Mouse (Mus musculus) E14TG2a.4 (cell line): ENCODE data around the gene Stx6.

Source experiments
- CTCF ChIP-seq: conservative IDR thresholded peaks from 2 replicates; pipeline ENCODE4 v1.5.1; 2014; ENCODE audit warnings: low read length
- POU5F1 ChIP-seq: IDR thresholded peaks from 2 replicates; pipeline ENCODE4 v1.6.1; 2014; ENCODE audit warnings: low read length, borderline replicate concordance

DNA sequence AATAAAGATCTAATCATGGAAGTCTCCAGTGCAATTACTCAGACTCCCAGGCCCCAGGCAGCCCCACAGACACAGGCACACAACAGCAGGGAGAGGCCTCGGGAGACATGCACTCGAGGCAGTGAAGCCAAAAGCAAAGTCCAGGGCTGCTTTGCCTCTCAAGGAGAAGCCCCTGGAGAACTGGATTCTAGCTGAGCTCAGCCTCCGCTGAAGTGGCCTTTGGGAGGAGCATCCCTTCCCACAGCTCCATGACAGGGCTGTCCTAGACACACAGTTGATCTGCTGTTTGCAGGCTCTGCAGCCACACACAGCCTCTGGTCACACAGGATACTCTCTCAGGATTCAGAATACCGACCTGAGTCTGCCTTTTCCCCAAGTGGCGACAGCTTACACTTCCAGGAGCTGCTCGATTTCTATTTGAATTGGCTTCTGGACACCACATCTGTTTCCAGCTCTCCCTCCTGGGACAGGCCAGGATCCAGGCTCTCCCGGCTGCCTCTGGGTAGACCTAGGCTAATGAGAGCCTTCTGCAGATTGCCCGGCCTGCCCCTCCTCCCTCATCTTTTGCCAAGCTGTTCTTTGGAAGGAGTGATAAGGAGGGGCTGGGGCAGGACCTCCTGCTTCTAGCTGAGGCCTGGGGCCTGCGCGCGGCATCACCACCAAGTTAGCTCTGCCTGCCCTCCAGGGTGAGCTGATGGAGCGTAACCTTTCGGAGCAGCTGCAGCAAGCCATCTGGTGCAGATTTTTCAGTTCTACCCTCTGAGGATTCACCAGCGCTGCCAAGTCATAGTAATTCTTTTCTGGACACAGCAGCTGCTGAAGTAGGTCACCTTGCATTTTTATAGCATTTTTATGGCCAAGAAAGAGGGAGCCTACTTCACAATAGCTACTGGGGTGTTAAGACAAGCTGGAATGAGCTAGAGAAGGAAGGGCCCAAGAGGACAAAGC, 71.2 kb downstream of the Stx6 start:
- no peak for TF ChIP-seq CTCF
- TF ChIP-seq POU5F1: no peak
